Mouse (Mus musculus): ENCODE results near the gene Trim71.

GRCm38 (mm10) chr9:114560771-114561670, 3.1 kb downstream of the Trim71 start:
- TF ChIP-seq CTCF (IDR thresholded peaks at IDR 0.05; ENCODE audit: control insufficient read depth, insufficient read depth, insufficient read length) (no peak), MYOD1 (IDR thresholded peaks at IDR 0.05; ENCODE audit: control insufficient read depth, insufficient read length, low read depth) (no peak), MYOG (IDR thresholded peaks at IDR 0.05; ENCODE audit: control insufficient read depth, extremely low read depth, insufficient read length) (no peak), MAX (IDR thresholded peaks at IDR 0.05) (no peak), USF1 (IDR thresholded peaks at IDR 0.05; ENCODE audit: low read depth) (no peak), FOSL1 (IDR thresholded peaks at IDR 0.05; ENCODE audit: insufficient read depth, low read length, poor library complexity, severe bottlenecking) (no peak), CEBPB (IDR thresholded peaks at IDR 0.05; ENCODE audit: low read depth) (no peak)
